Mouse (Mus musculus) layer of hippocampus, adult 18-20 months (tissue): Measurements from ENCODE around the gene Mgme1. TPM values are rescaled to one million over a fixed set of nuclear protein-coding genes. Genes with fewer than 3 reads are reported as not detected.
A peak's percentile ranks its signal among the peaks of the same experiment; 100 is the strongest.

Source experiments
- DNase-seq, 2 experiments: peaks; one replicate each; pipeline ENCODE4 v3.0.0; 2022; ENCODE audit warnings: low spot score in 2 of 2
- long read RNA-seq: library from polyadenylated mRNA; stranded (forward); transcript quantifications from one replicate; pipeline ENCODE4 v2.0.0, GENCODE M21; 2021
- total RNA-seq, 2 experiments: library from RNA; stranded (reverse); gene quantifications; 2 replicates each; pipeline ENCODE4 v1.2.3; 2021

The Mgme1 gene
- total RNA-seq: 1 to 10 TPM; 6.2 to 6.7 TPM
- long read RNA-seq, transcript Mgme1-203 (5 exons, 2,308 nt): major isoform, 7 of 16 reads
- long read RNA-seq, partial matches to known transcripts: 3 of 16 reads
- long read RNA-seq, other reads (novel, unspliced or antisense): 3 of 16 reads

- DNase-seq: peak; percentile 96
Observed at GRCm38 (mm10) chr2:144270507-144271420, at the start of gene Mgme1, which contains the start of gene Snx5. Gene Mgme1 (plus strand): TSS chr2:144270663. Gene Snx5 (minus strand): TSS chr2:144270906.

- DNase-seq: no peak
Observed at GRCm38 (mm10) chr2:144224351-144224750, 46.1 kb upstream of the Mgme1 start.

- no peak for DNase-seq
Observed at GRCm38 (mm10) chr2:144226906-144227586, 43.4 kb upstream of the Mgme1 start.

- DNase-seq: no peak
Observed at GRCm38 (mm10) chr2:144228521-144229346, 41.7 kb upstream of the Mgme1 start.

GRCm38 (mm10) chr2:144229647-144230046 is 40.8 kb upstream of the Mgme1 start:
- no peak for DNase-seq

- no peak for DNase-seq
Observed at GRCm38 (mm10) chr2:144230498-144230897, 40.0 kb upstream of the Mgme1 start.

GRCm38 (mm10) chr2:144231115-144231514 is 39.3 kb upstream of the Mgme1 start:
- DNase-seq: no peak

GRCm38 (mm10) chr2:144233534-144233933 is 36.9 kb upstream of the Mgme1 start:
- DNase-seq: no peak

GRCm38 (mm10) chr2:144235776-144236175 is 34.7 kb upstream of the Mgme1 start:
- no peak for DNase-seq

GRCm38 (mm10) chr2:144236791-144237584 is 33.5 kb upstream of the Mgme1 start:
- DNase-seq: no peak

GRCm38 (mm10) chr2:144238341-144238740 is 32.1 kb upstream of the Mgme1 start:
- no peak for DNase-seq

GRCm38 (mm10) chr2:144239318-144239717 is 31.1 kb upstream of the Mgme1 start:
- DNase-seq: no peak

- DNase-seq: no peak
Observed at GRCm38 (mm10) chr2:144240095-144240899, 30.2 kb upstream of the Mgme1 start.

- DNase-seq: no peak
Observed at GRCm38 (mm10) chr2:144245464-144245863, 25.0 kb upstream of the Mgme1 start.

GRCm38 (mm10) chr2:144246270-144246669 is 24.2 kb upstream of the Mgme1 start:
- DNase-seq: no peak

GRCm38 (mm10) chr2:144247337-144247978 is 23.0 kb upstream of the Mgme1 start:
- no peak for DNase-seq

- DNase-seq: no peak
Observed at GRCm38 (mm10) chr2:144248613-144249376, 21.7 kb upstream of the Mgme1 start.

- DNase-seq: no peak
Observed at GRCm38 (mm10) chr2:144250111-144250510, 20.4 kb upstream of the Mgme1 start.
